ENCODE assay signal across 12 mouse cellular contexts in the genomic region with DNA sequence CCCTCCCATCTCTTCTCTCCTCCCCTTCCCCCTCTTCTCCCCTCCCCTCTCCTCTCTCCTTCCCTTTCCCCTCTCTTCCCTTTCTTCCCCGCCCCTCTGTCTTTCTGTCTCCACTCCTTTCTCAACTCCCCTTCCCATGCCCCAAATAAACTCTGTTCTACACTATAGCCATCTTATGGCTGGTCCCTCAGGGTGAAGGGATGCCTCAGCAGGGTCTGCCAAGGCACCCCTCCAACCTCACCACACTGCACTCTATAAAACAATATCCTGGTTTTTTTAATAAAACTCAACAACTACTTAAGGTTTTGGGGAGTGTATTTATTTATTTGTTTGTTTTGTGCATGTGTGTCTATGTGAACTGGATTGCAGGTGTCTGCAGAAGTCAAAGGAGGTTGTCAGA. TPM values are rescaled to one million over a fixed set of nuclear protein-coding genes. Genes with fewer than 3 reads are reported as not detected.
A peak's percentile ranks its signal among the peaks of the same experiment; 100 is the strongest.
DNase-seq lines count a peak whose midpoint lies in the region; ATAC-seq and TF ChIP-seq lines count a peak whose summit lies in the region.
"Had no signal": no experiment of that assay in that cellular context is flagged by ENCODE, and none has a peak within 500 bp of the region (broad histone marks: within the 10 kb centered on the region; RNA-seq: fewer than 3 reads in every experiment).

No protein-coding gene starts in this region.

- no peaks in the 10 kb centered on the region for H3K27me3 ChIP-seq in kidney, postnatal 0 days (ENCODE audit: insufficient read depth, low read length)
- peaks cover 54% of the 10 kb centered on the region for H3K27me3 ChIP-seq in forebrain, embryonic 10.5 days (ENCODE audit: poor library complexity, severe bottlenecking)
- H3K27me3 ChIP-seq in hindbrain, embryonic 14.5 days (ENCODE audit: control insufficient read depth, insufficient read depth, low read length), result peaks cover 27% of the 10 kb centered on the region
- no peaks in the 10 kb centered on the region for H3K27me3 ChIP-seq in midbrain, embryonic 16.5 days (ENCODE audit: control insufficient read depth, insufficient read depth, low read depth, low read length)

- no peak overlapping the region for H3K27ac ChIP-seq in kidney, postnatal 0 days
- peak overlapping the region; percentile 79 for H3K27ac ChIP-seq in forebrain, embryonic 10.5 days
- H3K27ac ChIP-seq in hindbrain, embryonic 14.5 days, result no peak overlapping the region
- no peak overlapping the region for H3K27ac ChIP-seq in midbrain, embryonic 16.5 days (ENCODE audit: low read length)
- H3K27ac ChIP-seq: gastrocnemius, adult 2 months had no signal

- no peak overlapping the region for H3K9ac ChIP-seq in kidney, postnatal 0 days (ENCODE audit: low read depth, low read length)
- no peak overlapping the region for H3K9ac ChIP-seq in hindbrain, embryonic 14.5 days
- H3K9ac ChIP-seq in midbrain, embryonic 16.5 days (ENCODE audit: low read depth, low read length), result no peak overlapping the region; the same call in 1 of the 2 replicates

- ATAC-seq in kidney, postnatal 0 days (replicated peaks; ENCODE audit: low FRiP score, low read depth), result no peak
- no peak for ATAC-seq in hindbrain, embryonic 14.5 days (ENCODE audit: low FRiP score)
- ATAC-seq in midbrain, embryonic 16.5 days, result peak; percentile 51; the same call in 1 of the 2 replicates

- no peak for DNase-seq in kidney, postnatal 0 days (ENCODE audit: low spot score)
- DNase-seq in kidney, postnatal 25 days, result no peak
- DNase-seq in forebrain, embryonic 10.5 days (ENCODE audit: extremely low spot score, low spot score), result no peak
- DNase-seq in hindbrain, embryonic 14.5 days (ENCODE audit: low spot score), result no peak
- DNase-seq in Muller cell, postnatal 12 days (ENCODE audit: inconsistent ontology term), result no peak
- DNase-seq in adrenal gland, adult (ENCODE audit: inconsistent age in 2 of 2, low spot score in 1 of 2), result no peak
- no peak for DNase-seq in frontal cortex, postnatal 10 days (ENCODE audit: low spot score in 2 of 2)
- DNase-seq: adrenal gland, postnatal 10 days; cerebellum, postnatal 14 days; gastrocnemius, adult 2 months; lung, adult 18-20 months had no signal

- H3K4me1 ChIP-seq in kidney, postnatal 0 days (replicated peaks; ENCODE audit: insufficient read depth, low read length), result peaks cover 10% of the 10 kb centered on the region; the same call in 1 of the 2 replicates
- peaks cover 52% of the 10 kb centered on the region for H3K4me1 ChIP-seq in forebrain, embryonic 10.5 days
- peaks cover 10% of the 10 kb centered on the region for H3K4me1 ChIP-seq in hindbrain, embryonic 14.5 days (replicated peaks; ENCODE audit: control insufficient read depth, insufficient read depth, low read length)
- H3K4me1 ChIP-seq in midbrain, embryonic 16.5 days (ENCODE audit: control insufficient read depth, insufficient read depth, low read length), result peaks cover 16% of the 10 kb centered on the region

- peak overlapping the region; percentile 56 for H3K4me2 ChIP-seq in kidney, postnatal 0 days (ENCODE audit: low read length)
- H3K4me2 ChIP-seq in hindbrain, embryonic 14.5 days (replicated peaks), result peak overlapping the region; percentile 55
- peak overlapping the region; percentile 77 for H3K4me2 ChIP-seq in midbrain, embryonic 16.5 days (ENCODE audit: low read length)

- no peaks in the 10 kb centered on the region for H3K36me3 ChIP-seq in kidney, postnatal 0 days (ENCODE audit: insufficient read depth, low read length)
- H3K36me3 ChIP-seq in forebrain, embryonic 10.5 days (replicated peaks), result no peaks in the 10 kb centered on the region
- no peaks in the 10 kb centered on the region for H3K36me3 ChIP-seq in hindbrain, embryonic 14.5 days (replicated peaks; ENCODE audit: control insufficient read depth, insufficient read depth)
- no peaks in the 10 kb centered on the region for H3K36me3 ChIP-seq in midbrain, embryonic 16.5 days (ENCODE audit: control insufficient read depth, insufficient read depth, low read length)

- no peak for TF ChIP-seq CTCF in kidney, postnatal 0 days (IDR thresholded peaks at IDR 0.05; ENCODE audit: low read depth)

- WGBS in kidney, postnatal 0 days, result 82% methylated on average over 1 of the region's 1 CpGs
- WGBS in forebrain, embryonic 10.5 days, result 50% methylated on average over 1 of the region's 1 CpGs
- WGBS in hindbrain, embryonic 14.5 days, result 67% methylated on average over 1 of the region's 1 CpGs
- 43% methylated on average over 1 of the region's 1 CpGs for WGBS in midbrain, embryonic 16.5 days

- H3K4me3 ChIP-seq in kidney, postnatal 0 days (replicated peaks; ENCODE audit: low read depth, low read length), result no peak overlapping the region
- H3K4me3 ChIP-seq in forebrain, embryonic 10.5 days, result peak overlapping the region; percentile 47
- peak overlapping the region; percentile 23; the same call in 1 of the 2 replicates for H3K4me3 ChIP-seq in hindbrain, embryonic 14.5 days (replicated peaks; ENCODE audit: low read length)
- H3K4me3 ChIP-seq in midbrain, embryonic 16.5 days (ENCODE audit: low read depth, low read length), result no peak overlapping the region
- H3K4me3 ChIP-seq: gastrocnemius, adult 2 months had no signal

- H3K9me3 ChIP-seq in kidney, postnatal 0 days (replicated peaks; ENCODE audit: low read length), result no peaks in the 10 kb centered on the region
- peaks cover 6% of the 10 kb centered on the region; the same call in 1 of the 2 replicates for H3K9me3 ChIP-seq in forebrain, embryonic 10.5 days
- 0 out of 2 replicates have a peak, but pooled peaks cover 2% of the 10 kb centered on the region for H3K9me3 ChIP-seq in hindbrain, embryonic 14.5 days (ENCODE audit: control insufficient read depth, low read length)
- no peaks in the 10 kb centered on the region; the same call in 1 of the 2 replicates for H3K9me3 ChIP-seq in midbrain, embryonic 16.5 days (replicated peaks; ENCODE audit: control insufficient read depth, low read length, poor library complexity, severe bottlenecking)

RNA-seq across cellular contexts. Expression of gene Tnfrsf19, which starts 9.6 kb away (rescaled TPM):
- 13.8 and 14.3 TPM in 2 replicates for polyA plus RNA-seq in kidney, postnatal 0 days (2015; fragmentation: Nextera tagmentation; extraction: Ambion mirVana)
- 102 and 110 TPM in 2 replicates for polyA plus RNA-seq in forebrain, embryonic 10.5 days (2016; fragmentation: Nextera tagmentation; extraction: Ambion mirVana)
- 39.5 and 41.3 TPM in 2 replicates for polyA plus RNA-seq in hindbrain, embryonic 14.5 days (2014; fragmentation: Nextera tagmentation; extraction: Ambion mirVana)
- polyA plus RNA-seq in midbrain, embryonic 16.5 days (2015; fragmentation: Nextera tagmentation; extraction: Ambion mirVana), result 36.5 and 41.7 TPM in 2 replicates

Comparison
In these comparisons a context has a peak if more than half of its experiments do, and no peak if none do; other contexts are left out.
1. H3K4me3 ChIP-seq: peak in forebrain, embryonic 10.5 days (single experiment) and hindbrain, embryonic 14.5 days (single experiment); none in kidney, postnatal 0 days (single experiment) and midbrain, embryonic 16.5 days (single experiment).
2. Peak in every context shown above with its lines, with median percentiles within 50 percentile points of each other: H3K4me2 ChIP-seq.